Mouse (Mus musculus): ENCODE data around the gene Fam13a. TPM values are rescaled to one million over a fixed set of nuclear protein-coding genes. Genes with fewer than 3 reads are reported as not detected.

Gene Fam13a
- polyA plus RNA-seq, 1 experiment from 2014 or later: 12.3 TPM

DNA sequence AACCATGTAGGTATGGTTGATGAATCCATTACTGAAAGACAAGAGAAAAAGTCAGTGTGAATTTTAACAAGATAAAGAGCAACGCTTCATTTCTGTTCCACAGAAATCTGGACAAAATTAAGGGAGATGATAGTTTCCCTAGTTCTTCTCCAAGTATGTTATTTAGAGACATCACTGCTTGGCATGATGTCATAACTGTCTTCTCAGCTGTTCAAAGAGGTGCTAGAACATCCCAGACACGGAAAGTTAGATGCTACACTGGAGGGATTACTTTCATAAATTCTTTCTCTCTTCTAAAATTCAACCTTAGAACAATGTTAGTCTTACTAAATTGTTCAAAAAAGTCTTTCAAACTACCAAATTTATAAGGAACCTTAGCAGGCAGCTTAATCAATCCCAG, 63.8 kb downstream of the Fam13a start:
- Histone ChIP-seq H3K4me2 (ENCODE audit: low read depth, low read length) (no peak overlapping the region), H3K27ac (ENCODE audit: low read length) (no peak overlapping the region), H3K36me3 (ENCODE audit: control insufficient read depth, insufficient read depth) (peaks cover 8% of the 10 kb centered on the region; the same call in 1 of the 2 replicates), H3K9me3 (replicated peaks; ENCODE audit: control insufficient read depth, low read length) (no peaks in the 10 kb centered on the region), H3K9ac (ENCODE audit: low read length) (no peak overlapping the region), H3K27me3 (ENCODE audit: control insufficient read depth, insufficient read depth, low read length) (no peaks in the 10 kb centered on the region), H3K4me3 (ENCODE audit: low read length) (no peak overlapping the region), H3K4me1 (ENCODE audit: control insufficient read depth, insufficient read depth, low read length) (no peaks in the 10 kb centered on the region)
- 84% methylated on average over 2 of the region's 2 CpGs for WGBS
- ATAC-seq (replicated peaks; ENCODE audit: extremely low read depth, insufficient read depth, low FRiP score): no peak

GRCm38 (mm10) chr6:58951128-58951992, 73.0 kb downstream of the Fam13a start:
- H3K27ac ChIP-seq (ENCODE audit: low read length): no peak overlapping the region
- 47% methylated on average over 2 of the region's 2 CpGs for WGBS
- H3K27me3 ChIP-seq (ENCODE audit: control insufficient read depth, insufficient read depth, low read length): no peaks in the 10 kb centered on the region

GRCm38 (mm10) chr6:58950410-58950809, 73.9 kb downstream of the Fam13a start:
- Histone ChIP-seq H3K9ac (ENCODE audit: low read length) (no peak overlapping the region), H3K4me2 (ENCODE audit: low read depth, low read length) (no peak overlapping the region), H3K36me3 (ENCODE audit: control insufficient read depth, insufficient read depth) (peaks cover 21% of the 10 kb centered on the region), H3K4me1 (ENCODE audit: control insufficient read depth, insufficient read depth, low read length) (no peaks in the 10 kb centered on the region), H3K27me3 (ENCODE audit: control insufficient read depth, insufficient read depth, low read length) (no peaks in the 10 kb centered on the region), H3K4me3 (ENCODE audit: low read length) (no peak overlapping the region), H3K27ac (ENCODE audit: low read length) (no peak overlapping the region), H3K9me3 (replicated peaks; ENCODE audit: control insufficient read depth, low read length) (no peaks in the 10 kb centered on the region)
- no peak for ATAC-seq (replicated peaks; ENCODE audit: extremely low read depth, insufficient read depth, low FRiP score)
- WGBS: 94% methylated on average over 1 of the region's 1 CpGs

More at GRCm38 (mm10) chr6:58951128-58951992, 73.0 kb downstream of the Fam13a start:
- Histone ChIP-seq H3K36me3 (ENCODE audit: control insufficient read depth, insufficient read depth) (peaks cover 24% of the 10 kb centered on the region), H3K4me1 (ENCODE audit: control insufficient read depth, insufficient read depth, low read length) (no peaks in the 10 kb centered on the region), H3K4me2 (ENCODE audit: low read depth, low read length) (no peak overlapping the region), H3K9ac (ENCODE audit: low read length) (no peak overlapping the region), H3K9me3 (replicated peaks; ENCODE audit: control insufficient read depth, low read length) (no peaks in the 10 kb centered on the region), H3K4me3 (ENCODE audit: low read length) (no peak overlapping the region)
- no peak for ATAC-seq (replicated peaks; ENCODE audit: extremely low read depth, insufficient read depth, low FRiP score)

- H3K9ac ChIP-seq (ENCODE audit: low read length): no peak overlapping the region
- no peak overlapping the region for H3K4me2 ChIP-seq (ENCODE audit: low read depth, low read length)
- ATAC-seq (replicated peaks; ENCODE audit: extremely low read depth, insufficient read depth, low FRiP score): no peak
- no peak overlapping the region for H3K27ac ChIP-seq (ENCODE audit: low read length)
- H3K36me3 ChIP-seq (ENCODE audit: control insufficient read depth, insufficient read depth): peaks cover 10% of the 10 kb centered on the region
- no peaks in the 10 kb centered on the region for H3K9me3 ChIP-seq (replicated peaks; ENCODE audit: control insufficient read depth, low read length)
- no peak overlapping the region for H3K4me3 ChIP-seq (ENCODE audit: low read length)
- H3K27me3 ChIP-seq (ENCODE audit: control insufficient read depth, insufficient read depth, low read length): no peaks in the 10 kb centered on the region
- WGBS: 73% methylated on average over 4 of the region's 4 CpGs
- no peaks in the 10 kb centered on the region for H3K4me1 ChIP-seq (ENCODE audit: control insufficient read depth, insufficient read depth, low read length)
These were observed 77.5 kb downstream of the Fam13a start for GRCm38 (mm10) chr6:58946840-58947239.

- Histone ChIP-seq H3K36me3 (ENCODE audit: control insufficient read depth, insufficient read depth) (peaks cover 10% of the 10 kb centered on the region), H3K4me2 (ENCODE audit: low read depth, low read length) (no peak overlapping the region), H3K27ac (ENCODE audit: low read length) (no peak overlapping the region), H3K9me3 (replicated peaks; ENCODE audit: control insufficient read depth, low read length) (no peaks in the 10 kb centered on the region), H3K27me3 (ENCODE audit: control insufficient read depth, insufficient read depth, low read length) (no peaks in the 10 kb centered on the region), H3K9ac (ENCODE audit: low read length) (no peak overlapping the region), H3K4me1 (ENCODE audit: control insufficient read depth, insufficient read depth, low read length) (no peaks in the 10 kb centered on the region), H3K4me3 (ENCODE audit: low read length) (no peak overlapping the region)
- no peak for ATAC-seq (replicated peaks; ENCODE audit: extremely low read depth, insufficient read depth, low FRiP score)
- 68% methylated on average over 2 of the region's 2 CpGs for WGBS
These were observed 78.1 kb downstream of the Fam13a start for GRCm38 (mm10) chr6:58946246-58946645.

- no peak overlapping the region for H3K4me2 ChIP-seq (ENCODE audit: low read depth, low read length)
- no peaks in the 10 kb centered on the region for H3K4me1 ChIP-seq (ENCODE audit: control insufficient read depth, insufficient read depth, low read length)
- WGBS: 75% methylated on average over 3 of the region's 3 CpGs
- ATAC-seq (replicated peaks; ENCODE audit: extremely low read depth, insufficient read depth, low FRiP score): no peak
- H3K4me3 ChIP-seq (ENCODE audit: low read length): no peak overlapping the region
- H3K27ac ChIP-seq (ENCODE audit: low read length): no peak overlapping the region
- H3K27me3 ChIP-seq (ENCODE audit: control insufficient read depth, insufficient read depth, low read length): no peaks in the 10 kb centered on the region
- H3K9me3 ChIP-seq (replicated peaks; ENCODE audit: control insufficient read depth, low read length): no peaks in the 10 kb centered on the region
- peaks cover 10% of the 10 kb centered on the region for H3K36me3 ChIP-seq (ENCODE audit: control insufficient read depth, insufficient read depth)
- no peak overlapping the region for H3K9ac ChIP-seq (ENCODE audit: low read length)
These were observed 80.4 kb downstream of the Fam13a start for GRCm38 (mm10) chr6:58943958-58944357.

DNA sequence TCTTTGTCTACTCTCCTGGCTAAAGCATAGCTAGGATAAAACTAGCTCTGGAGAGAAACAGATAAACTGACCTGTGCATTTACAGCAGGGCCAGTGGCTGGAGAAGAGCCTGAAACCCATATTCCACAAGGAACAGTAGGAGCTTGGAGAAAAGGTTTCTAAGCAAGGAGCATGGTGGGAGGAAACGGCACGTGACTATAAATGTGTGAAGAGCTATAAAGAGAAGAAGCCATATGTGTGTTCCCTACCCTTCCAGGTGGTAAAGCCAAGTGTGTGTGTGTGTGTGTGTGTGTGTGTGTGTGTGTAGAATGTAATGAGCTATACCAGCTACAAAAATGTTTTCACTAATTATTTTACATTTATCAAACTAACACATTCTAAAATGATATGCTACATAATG, 82.1 kb downstream of the Fam13a start:
- H3K27ac ChIP-seq (ENCODE audit: low read length): no peak overlapping the region
- H3K4me3 ChIP-seq (ENCODE audit: low read length): no peak overlapping the region
- H3K9ac ChIP-seq (ENCODE audit: low read length): no peak overlapping the region
- 97% methylated on average over 2 of the region's 2 CpGs for WGBS
- H3K36me3 ChIP-seq (ENCODE audit: control insufficient read depth, insufficient read depth): peaks cover 5% of the 10 kb centered on the region
- ATAC-seq (replicated peaks; ENCODE audit: extremely low read depth, insufficient read depth, low FRiP score): no peak
- no peaks in the 10 kb centered on the region for H3K27me3 ChIP-seq (ENCODE audit: control insufficient read depth, insufficient read depth, low read length)
- H3K4me1 ChIP-seq (ENCODE audit: control insufficient read depth, insufficient read depth, low read length): no peaks in the 10 kb centered on the region
- H3K4me2 ChIP-seq (ENCODE audit: low read depth, low read length): no peak overlapping the region
- no peaks in the 10 kb centered on the region for H3K9me3 ChIP-seq (replicated peaks; ENCODE audit: control insufficient read depth, low read length)

- H3K4me1 ChIP-seq (ENCODE audit: control insufficient read depth, insufficient read depth, low read length): no peaks in the 10 kb centered on the region
- H3K27me3 ChIP-seq (ENCODE audit: control insufficient read depth, insufficient read depth, low read length): no peaks in the 10 kb centered on the region
- H3K4me2 ChIP-seq (ENCODE audit: low read depth, low read length): no peak overlapping the region
- H3K36me3 ChIP-seq (ENCODE audit: control insufficient read depth, insufficient read depth): peaks cover 10% of the 10 kb centered on the region
- no peak for ATAC-seq (replicated peaks; ENCODE audit: extremely low read depth, insufficient read depth, low FRiP score)
- H3K9me3 ChIP-seq (replicated peaks; ENCODE audit: control insufficient read depth, low read length): no peaks in the 10 kb centered on the region
- no peak overlapping the region for H3K9ac ChIP-seq (ENCODE audit: low read length)
- H3K27ac ChIP-seq (ENCODE audit: low read length): no peak overlapping the region
- no peak overlapping the region for H3K4me3 ChIP-seq (ENCODE audit: low read length)
These were observed 86.6 kb downstream of the Fam13a start for GRCm38 (mm10) chr6:58937726-58938125.

- H3K9me3 ChIP-seq (replicated peaks; ENCODE audit: control insufficient read depth, low read length): no peaks in the 10 kb centered on the region
- H3K9ac ChIP-seq (ENCODE audit: low read length): no peak overlapping the region
- no peak overlapping the region for H3K4me3 ChIP-seq (ENCODE audit: low read length)
- H3K4me2 ChIP-seq (ENCODE audit: low read depth, low read length): no peak overlapping the region
- no peak overlapping the region for H3K27ac ChIP-seq (ENCODE audit: low read length)
- peaks cover 10% of the 10 kb centered on the region for H3K36me3 ChIP-seq (ENCODE audit: control insufficient read depth, insufficient read depth)
- no peak for ATAC-seq (replicated peaks; ENCODE audit: extremely low read depth, insufficient read depth, low FRiP score)
- WGBS: 81% methylated on average over 4 of the region's 4 CpGs
- H3K4me1 ChIP-seq (ENCODE audit: control insufficient read depth, insufficient read depth, low read length): peaks cover 9% of the 10 kb centered on the region
- H3K27me3 ChIP-seq (ENCODE audit: control insufficient read depth, insufficient read depth, low read length): no peaks in the 10 kb centered on the region
These were observed 90.2 kb downstream of the Fam13a start for GRCm38 (mm10) chr6:58934144-58934543.

All from heart, embryonic 16.5 days (tissue).